Mouse (Mus musculus): Measurements from ENCODE around the gene Procr.
"Not testable (repeated sequence)": the region's sequence is repeated elsewhere in the genome, so short reads cannot be mapped to it uniquely, and the experiment has no call there.

Gene Procr

DNA sequence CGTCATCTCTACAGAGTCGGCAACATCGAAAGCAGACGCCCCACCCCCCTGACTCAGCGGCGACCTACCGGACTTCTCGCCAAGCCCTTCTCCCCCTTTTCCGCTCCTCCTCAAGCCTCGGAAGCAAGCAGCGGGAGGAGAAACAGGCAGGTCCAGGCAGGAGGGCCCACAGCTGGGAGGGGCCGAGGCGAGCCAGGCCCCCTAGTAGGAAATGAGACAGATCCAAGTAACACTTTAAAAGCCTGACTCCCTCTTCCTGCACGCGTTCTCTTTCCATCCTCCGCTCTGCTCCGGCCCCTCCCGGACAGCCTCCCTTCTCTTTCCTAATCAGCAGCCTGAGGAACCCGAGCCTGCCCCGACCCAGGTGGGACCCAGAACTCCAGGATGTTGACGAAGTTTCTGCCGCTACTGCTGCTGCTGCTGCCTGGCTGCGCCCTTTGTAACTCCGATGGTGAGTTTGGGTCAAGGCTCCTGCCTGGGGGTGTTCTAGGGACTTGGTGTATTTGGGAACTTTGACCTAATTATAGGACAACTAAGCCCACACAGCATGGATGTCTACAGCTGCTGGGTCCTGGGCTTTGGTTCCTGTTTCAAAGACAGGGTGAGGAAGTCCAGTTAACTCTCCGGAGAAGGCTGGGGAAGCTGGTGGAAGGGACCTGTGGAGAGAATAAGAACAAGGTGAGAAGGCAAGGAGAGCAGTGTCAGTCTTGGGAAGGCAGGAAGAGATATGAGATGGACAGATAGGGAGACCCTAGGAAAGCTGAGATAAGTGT, at the start of gene Procr:
Gene Procr, plus strand, starts transcription at position 104 of the 773 bp plus-strand sequence.
- no peak for DNase-seq

- DNase-seq: no peak
Measured at GRCm38 (mm10) chr2:155701399-155701919, 49.5 kb upstream of the Procr start.

GRCm38 (mm10) chr2:155703630-155704029, 47.3 kb upstream of the Procr start:
- DNase-seq: no peak

- no peak for DNase-seq
Measured at GRCm38 (mm10) chr2:155707251-155707650, 43.7 kb upstream of the Procr start.

GRCm38 (mm10) chr2:155710557-155710956, 40.4 kb upstream of the Procr start:
- DNase-seq: no peak

DNA sequence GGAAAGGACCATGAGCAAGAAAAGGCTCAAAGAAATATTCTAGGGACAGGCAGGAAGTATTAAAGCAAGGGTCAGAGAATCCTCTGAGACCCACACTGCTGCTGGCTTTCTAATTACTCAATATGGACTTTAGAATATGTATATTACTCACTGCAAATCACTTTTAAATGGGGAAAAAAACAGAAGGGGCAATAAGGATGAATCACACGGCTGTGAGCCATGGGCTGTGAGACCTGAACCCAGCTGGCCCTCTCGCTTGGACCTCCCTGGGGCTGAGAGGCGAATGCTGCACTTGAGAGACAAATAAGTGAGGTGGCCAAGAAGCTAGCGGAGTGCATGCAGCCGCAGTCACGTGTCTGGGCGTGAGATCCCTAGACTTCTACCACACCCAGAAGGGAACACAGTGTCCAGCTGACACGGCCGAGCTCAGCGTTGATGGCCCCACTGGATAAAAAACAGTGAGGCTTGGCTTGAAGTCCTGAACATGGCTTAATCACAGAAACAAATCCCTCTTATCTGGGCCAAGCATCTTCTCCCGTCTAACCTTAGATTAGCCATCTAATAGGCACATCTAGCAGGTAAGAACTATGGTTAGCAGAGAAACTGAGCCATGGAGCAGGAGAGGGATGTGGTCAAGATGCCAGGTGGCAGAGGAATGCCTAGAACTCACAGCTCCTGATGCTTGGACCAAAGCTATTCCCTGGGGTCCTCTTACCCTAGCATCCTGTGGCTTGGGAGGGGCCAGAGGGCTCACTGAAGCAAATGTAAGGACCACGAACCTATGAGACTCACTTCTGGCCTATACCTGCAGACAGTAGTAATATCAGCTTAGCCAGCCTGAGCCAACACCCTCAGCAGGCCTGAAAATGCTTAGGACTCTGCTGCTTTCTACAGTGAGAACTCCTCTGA, 33.6 kb upstream of the Procr start:
- DNase-seq: no peak

DNA sequence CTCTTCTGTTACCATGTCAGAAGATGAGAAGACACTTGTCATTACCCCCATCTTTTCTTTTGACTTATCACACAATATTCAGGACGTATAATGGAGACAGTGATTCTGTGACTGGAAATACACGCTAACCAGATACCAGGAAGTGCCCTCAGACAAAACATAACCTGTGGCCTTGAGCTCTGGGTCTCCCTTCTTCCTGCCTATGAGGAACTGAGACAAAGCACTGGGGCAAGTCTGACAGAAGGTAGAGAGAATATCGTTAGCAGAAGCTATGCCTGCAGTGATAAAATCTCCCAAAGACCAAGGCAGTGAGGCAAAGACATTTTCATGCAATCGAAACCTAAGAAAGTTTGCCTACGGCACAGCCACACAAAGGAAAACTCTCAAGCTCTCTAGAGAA, 30.3 kb upstream of the Procr start:
- peak; percentile 3 to 10 for DNase-seq

- DNase-seq: no peak
Measured at GRCm38 (mm10) chr2:155724036-155724435, 26.9 kb upstream of the Procr start.

DNA sequence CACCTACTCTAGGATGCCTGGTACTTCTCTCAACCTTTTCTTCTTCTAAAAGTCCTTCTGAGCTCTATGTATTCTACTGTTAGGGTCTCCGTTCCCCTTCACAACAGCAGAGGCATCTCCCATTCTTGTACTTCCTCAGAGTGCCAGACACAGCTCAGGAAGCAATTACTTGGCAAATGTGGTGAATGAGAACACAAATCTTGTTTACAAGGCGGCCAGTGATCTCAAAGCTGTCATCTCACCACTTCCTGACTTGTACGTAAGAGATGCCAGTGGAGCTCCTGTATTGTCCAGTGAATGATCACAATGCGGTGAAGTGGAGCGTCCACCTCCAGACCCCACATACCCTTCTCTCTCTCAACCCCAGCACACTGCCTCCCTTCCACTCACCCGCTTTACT, 26.4 kb upstream of the Procr start:
- no peak for DNase-seq

DNA sequence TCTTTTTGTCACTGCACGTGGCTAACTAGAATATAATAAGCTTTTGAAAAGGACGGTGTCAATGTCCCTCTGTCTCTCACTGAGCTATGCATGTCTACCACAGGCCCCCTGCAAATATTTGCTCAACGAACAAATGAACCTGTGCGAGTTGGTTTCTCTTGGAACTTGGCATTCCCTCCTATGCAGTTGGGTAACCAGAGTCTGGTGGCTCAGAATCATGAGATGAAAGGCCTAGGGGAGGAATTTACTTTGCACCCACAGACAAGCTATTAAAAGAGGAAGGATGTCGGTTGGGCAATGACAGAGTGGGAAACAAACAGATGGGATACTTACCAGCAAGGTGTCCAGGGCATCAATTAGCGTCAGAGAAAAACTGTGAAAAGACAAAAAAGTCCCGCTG, 24.6 kb upstream of the Procr start:
- no peak for DNase-seq

DNA sequence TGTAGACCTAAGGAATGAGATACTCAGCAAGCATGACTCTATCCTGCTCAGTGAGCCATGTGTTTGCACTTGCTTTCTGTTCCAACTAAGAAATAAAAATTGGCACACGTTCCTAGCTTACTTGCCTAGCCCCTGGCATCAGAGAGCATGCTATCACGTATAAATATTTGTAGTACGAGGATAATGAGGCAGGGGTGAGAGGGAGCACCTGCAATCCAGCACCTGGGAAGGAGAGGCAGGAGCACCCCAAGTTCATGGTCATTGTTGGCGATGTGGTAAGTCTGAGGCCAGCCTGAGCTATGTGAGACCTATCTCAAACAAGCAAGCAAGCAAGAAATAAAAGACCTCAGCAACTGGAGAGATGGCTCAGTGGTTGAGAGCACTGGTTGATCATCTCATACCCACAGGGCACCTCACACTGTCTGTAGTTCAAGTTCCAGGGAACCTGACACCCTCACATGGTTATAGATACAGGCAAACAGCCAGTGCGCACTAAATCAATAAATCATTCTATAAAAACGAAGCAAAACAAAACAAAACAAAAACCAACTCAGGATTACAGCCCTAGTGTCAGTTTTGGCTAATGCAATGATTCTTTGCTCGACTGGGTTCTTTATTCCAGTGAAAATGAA, 23.0 kb upstream of the Procr start:
- no peak for DNase-seq

DNA sequence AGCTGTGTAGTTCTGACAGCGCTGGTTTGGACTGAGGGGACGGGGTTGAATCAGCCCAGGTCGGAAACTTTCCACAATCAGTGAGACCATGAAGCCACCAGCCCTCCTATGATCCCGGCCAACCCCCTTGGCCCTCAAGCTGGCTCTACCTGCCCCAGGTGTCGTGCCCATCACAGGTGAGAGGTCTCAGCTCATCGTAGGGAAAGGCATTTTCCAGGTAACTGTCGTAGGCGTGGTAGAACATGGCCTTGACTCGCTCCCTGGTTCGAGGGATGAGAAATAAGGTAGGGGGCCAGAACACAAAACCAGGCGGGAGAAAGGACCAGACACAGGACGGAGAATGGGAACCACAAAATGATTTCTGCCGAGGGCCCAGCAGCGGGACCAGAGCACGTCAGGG, 22.2 kb upstream of the Procr start:
- peak; percentile 3 for DNase-seq

DNA sequence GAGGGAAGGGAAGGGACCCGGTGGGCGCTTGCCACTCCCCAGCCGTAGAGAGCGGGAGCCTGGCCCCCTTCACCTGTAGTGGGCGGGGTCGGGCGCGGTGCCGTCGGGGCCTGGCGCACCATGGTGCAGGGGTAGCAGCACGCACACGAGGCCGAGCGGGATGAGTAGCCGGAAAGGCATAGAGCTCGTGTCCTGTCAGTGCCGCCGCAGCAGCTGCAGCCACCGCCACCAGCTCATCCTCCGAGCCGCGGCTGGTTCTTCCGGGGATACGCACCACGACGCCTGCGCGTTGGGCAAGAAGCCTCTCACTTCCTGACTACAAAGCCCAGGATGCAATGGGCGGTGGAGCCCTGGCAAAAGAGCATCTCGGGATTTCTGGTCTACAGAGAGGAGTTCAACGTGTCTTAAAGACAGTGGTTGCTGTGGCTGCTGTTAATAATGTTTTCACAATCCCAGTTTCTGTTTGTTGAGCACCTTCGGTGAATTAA, 21.7 kb upstream of the Procr start, which contains the start of gene Edem2:
Gene Edem2, minus strand, starts transcription at position 318 of the 488 bp plus-strand sequence.
- DNase-seq: peak; percentile 95 to 96

GRCm38 (mm10) chr2:155735080-155735479, 15.8 kb upstream of the Procr start:
- DNase-seq: no peak

DNA sequence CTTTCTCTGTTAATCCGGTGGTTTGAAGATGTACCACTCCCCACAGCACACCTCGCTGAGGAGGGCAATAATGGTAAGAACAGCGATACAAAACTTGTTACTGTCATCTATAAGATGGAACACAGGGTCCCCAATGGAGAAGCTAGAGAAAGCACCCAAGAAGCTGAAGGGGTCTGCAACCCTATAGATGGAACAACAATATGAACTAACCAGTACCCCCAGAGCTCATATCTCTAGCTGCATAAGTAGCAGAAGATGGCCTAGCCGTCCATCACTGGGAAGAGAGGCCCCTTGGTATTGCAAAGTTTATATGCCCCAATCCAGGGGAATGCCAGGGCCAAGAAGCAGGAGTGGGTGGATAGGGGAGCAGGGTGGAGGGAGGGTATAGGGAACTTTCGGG, 15.2 kb upstream of the Procr start, which contains the start of gene Gm17581:
Gene Gm17581, minus strand, starts transcription at position 101 of the 400 bp plus-strand sequence.
- DNase-seq: not testable (repeated sequence)

GRCm38 (mm10) chr2:155736936-155737335, 14.0 kb upstream of the Procr start:
- no peak for DNase-seq

GRCm38 (mm10) chr2:155737803-155738202, 13.1 kb upstream of the Procr start:
- DNase-seq: no peak

DNA sequence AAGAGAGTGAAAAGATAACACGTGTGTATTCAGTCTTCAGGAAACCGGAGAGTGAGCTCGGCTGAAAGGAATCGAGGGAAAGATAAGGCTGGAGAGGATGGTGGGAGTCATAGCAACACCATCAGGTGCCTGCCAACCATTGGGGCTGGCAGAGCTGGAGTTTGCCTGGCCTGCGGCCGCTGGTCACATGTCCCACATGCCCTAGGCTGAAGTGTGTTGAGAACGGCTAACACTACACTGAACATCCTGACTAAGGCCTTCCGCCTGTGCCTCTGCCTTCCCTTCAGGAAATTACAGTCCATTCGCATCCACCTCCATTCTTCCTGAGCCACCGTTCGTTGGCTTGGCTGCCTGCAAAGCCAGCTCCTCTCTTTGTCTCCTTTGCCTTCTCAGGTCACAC, 8.7 kb upstream of the Procr start:
- no peak for DNase-seq

GRCm38 (mm10) chr2:155742931-155743337, 8.0 kb upstream of the Procr start:
- no peak for DNase-seq

GRCm38 (mm10) chr2:155743351-155743750, 7.6 kb upstream of the Procr start:
- DNase-seq: no peak

DNA sequence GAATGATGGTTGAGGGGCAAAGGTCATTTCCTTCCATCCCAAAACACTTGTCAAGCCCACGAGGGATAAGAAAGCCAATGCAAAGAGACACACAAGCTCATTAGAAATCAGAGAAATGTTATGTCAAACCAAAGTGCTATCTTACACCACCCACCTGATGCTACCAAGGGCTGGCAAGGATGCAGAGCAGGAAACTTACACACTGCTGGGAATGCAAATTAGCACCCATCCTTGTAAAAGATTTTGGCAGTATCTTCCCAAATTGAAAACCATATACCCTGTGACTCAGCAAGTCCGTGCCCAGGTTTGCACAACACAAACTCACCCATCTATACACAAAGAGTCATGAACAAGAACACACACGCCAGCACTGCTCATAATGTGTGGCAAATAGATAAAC, 5.4 kb upstream of the Procr start:
- DNase-seq: no peak

GRCm38 (mm10) chr2:155749394-155749793, 1.5 kb upstream of the Procr start:
- no peak for DNase-seq

GRCm38 (mm10) chr2:155755746-155756145, 4.8 kb downstream of the Procr start:
- DNase-seq: peak; percentile 50 to 53

All from B cell, adult 2 months (primary cell).